Mouse (Mus musculus) stomach, embryonic 15.5 days (tissue): Measurements from ENCODE around the gene Tagln3. TPM values are rescaled to one million over a fixed set of nuclear protein-coding genes. Genes with fewer than 3 reads are reported as not detected.
A peak's percentile ranks its signal among the peaks of the same experiment; 100 is the strongest.

Experiments
- ATAC-seq: fragments of 200-750 bp; cut with Nextera tagmentation; 2 replicates; pipeline ENCODE4 v1.8.0; 2017; ENCODE audit warnings: low read depth, moderate number of reproducible peaks, moderate TSS enrichment; ENCODE audit not compliant: insufficient read depth, low FRiP score
- H3K27ac ChIP-seq: fragments of 300-500 bp; sonication (generic); 2 replicates; pipeline ENCODE4 v1.5.1; 2015; ENCODE audit warnings: mild to moderate bottlenecking, inconsistent platforms
- H3K27me3 ChIP-seq: fragments of 300-500 bp; sonication (generic); replicated peaks from 2 replicates; pipeline ENCODE4 v1.6.1; 2015; ENCODE audit warnings: inconsistent platforms
- H3K36me3 ChIP-seq: fragments of 300-500 bp; sonication (generic); 2 replicates; pipeline ENCODE4 v1.6.1; 2015; ENCODE audit warnings: inconsistent platforms
- H3K4me1 ChIP-seq: fragments of 300-500 bp; sonication (generic); 2 replicates; pipeline ENCODE4 v1.6.1; 2015; ENCODE audit warnings: inconsistent platforms
- H3K4me2 ChIP-seq: fragments of 300-500 bp; sonication (generic); 2 replicates; pipeline ENCODE4 v1.6.1; 2015; ENCODE audit warnings: mild to moderate bottlenecking, inconsistent platforms
- H3K4me3 ChIP-seq: fragments of 300-500 bp; sonication (generic); replicated peaks from 2 replicates; pipeline ENCODE4 v1.5.1; 2015; ENCODE audit warnings: inconsistent platforms
- H3K9ac ChIP-seq: fragments of 300-500 bp; sonication (generic); 2 replicates; pipeline ENCODE4 v1.6.1; 2015; ENCODE audit warnings: inconsistent platforms
- H3K9me3 ChIP-seq: fragments of 300-500 bp; sonication (generic); 2 replicates; pipeline ENCODE4 v1.6.1; 2016; ENCODE audit warnings: inconsistent platforms
- WGBS: fragments of 180-500 bp; shearing (Covaris S2); methylation state at CpG from one replicate; pipeline ENCODE4 v1.1.7; 2015; 5-methylcytosine and 5-hydroxymethylcytosine counted together
- polyA plus RNA-seq: library from polyadenylated mRNA; unstranded; fragments of >200 nt; fragmentation: Nextera tagmentation; extraction: Ambion mirVana; gene quantifications from 2 replicates; pipeline ENCODE4 v1.2.1, GENCODE M21; 2015

Tagln3 gene
- polyA plus RNA-seq, 1 experiment from 2014 or later: 27.1 TPM

DNA sequence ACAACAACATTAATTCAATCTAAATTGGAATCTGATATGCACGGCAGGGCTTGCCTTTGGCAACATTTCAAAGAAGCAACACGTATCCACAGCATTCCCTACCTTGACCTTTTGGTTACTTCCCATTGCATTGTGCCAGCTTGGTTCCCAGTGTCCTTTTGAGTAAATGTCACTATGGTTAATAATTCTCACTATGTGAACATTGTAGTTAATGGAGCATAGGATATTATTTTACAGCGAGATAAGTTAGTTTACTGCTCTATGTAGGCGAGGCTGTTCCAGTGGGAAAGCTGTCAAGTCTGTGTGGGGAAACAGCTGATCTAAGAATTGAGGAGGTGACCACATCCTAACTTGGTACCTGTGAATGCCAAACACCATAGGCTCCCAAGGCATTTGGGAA, 54.4 kb downstream of the Tagln3 start:
- Histone ChIP-seq H3K4me3 (no peak overlapping the region), H3K9me3 (no peaks in the 10 kb centered on the region), H3K4me2 (no peak overlapping the region), H3K4me1 (no peaks in the 10 kb centered on the region), H3K27ac (no peak overlapping the region), H3K27me3 (no peaks in the 10 kb centered on the region), H3K36me3 (no peaks in the 10 kb centered on the region), H3K9ac (no peak overlapping the region)
- WGBS: 61% methylated on average over 4 of the region's 4 CpGs
- peak; percentile 68 for ATAC-seq

GRCm38 (mm10) chr16:45668178-45668577, 56.2 kb downstream of the Tagln3 start:
- ATAC-seq: no peak
- 59% methylated on average over 3 of the region's 3 CpGs for WGBS

GRCm38 (mm10) chr16:45666136-45666535, 58.3 kb downstream of the Tagln3 start:
- no peaks in the 10 kb centered on the region for H3K4me1 ChIP-seq
- H3K27me3 ChIP-seq: no peaks in the 10 kb centered on the region
- 0 out of 2 replicates have a peak, but pooled peaks have one; percentile 35 for ATAC-seq
- no peak overlapping the region for H3K9ac ChIP-seq
- H3K36me3 ChIP-seq: no peaks in the 10 kb centered on the region
- no peak overlapping the region for H3K27ac ChIP-seq
- H3K9me3 ChIP-seq: no peaks in the 10 kb centered on the region
- H3K4me3 ChIP-seq: no peak overlapping the region
- WGBS: 51% methylated on average over 2 of the region's 2 CpGs
- no peak overlapping the region for H3K4me2 ChIP-seq

More at GRCm38 (mm10) chr16:45668178-45668577, 56.2 kb downstream of the Tagln3 start:
- Histone ChIP-seq H3K4me2 (no peak overlapping the region), H3K36me3 (no peaks in the 10 kb centered on the region), H3K27me3 (no peaks in the 10 kb centered on the region), H3K9me3 (no peaks in the 10 kb centered on the region), H3K9ac (no peak overlapping the region), H3K4me1 (no peaks in the 10 kb centered on the region), H3K4me3 (no peak overlapping the region), H3K27ac (no peak overlapping the region)

DNA sequence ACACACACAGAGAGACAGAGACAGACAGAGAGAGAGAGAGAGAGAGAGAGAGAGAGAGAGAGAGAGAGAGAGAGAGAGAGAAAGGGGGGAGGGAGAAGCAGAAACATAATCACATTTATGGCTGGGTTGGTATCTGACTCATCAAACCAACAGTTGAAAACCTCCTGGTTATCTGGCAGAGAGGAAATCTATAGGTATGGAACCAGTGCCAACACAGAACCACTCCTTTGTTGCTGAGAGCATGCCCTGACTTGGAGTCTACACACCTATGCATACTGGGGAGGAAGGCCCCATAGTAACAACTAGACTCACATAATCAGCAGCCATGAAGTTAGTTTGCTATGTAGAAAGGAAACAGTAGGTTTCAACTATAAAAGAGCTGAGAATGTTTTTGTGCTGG, 62.0 kb downstream of the Tagln3 start:
- Histone ChIP-seq H3K4me1 (no peaks in the 10 kb centered on the region), H3K9ac (no peak overlapping the region), H3K4me3 (no peak overlapping the region), H3K36me3 (no peaks in the 10 kb centered on the region), H3K27me3 (no peaks in the 10 kb centered on the region), H3K27ac (no peak overlapping the region), H3K4me2 (no peak overlapping the region), H3K9me3 (no peaks in the 10 kb centered on the region)
- no peak for ATAC-seq

Other genes starting within 250 kb of the Tagln3 start
- gene Gm609, start 231.6 kb downstream of the Tagln3 start, polyA plus RNA-seq: 0.82 and 1.6 TPM in 2 replicates
- gene Gm17783, start 192.6 kb downstream of the Tagln3 start, polyA plus RNA-seq: 1.4 and 2.7 TPM in 2 replicates
- gene Slc9c1, start 189.3 kb downstream of the Tagln3 start, polyA plus RNA-seq: not detected in 2 replicates
- 0.21 and 0.63 TPM in 2 replicates for gene Gcsam, start 114.2 kb downstream of the Tagln3 start, polyA plus RNA-seq
- gene BC016579, start 70.5 kb downstream of the Tagln3 start, polyA plus RNA-seq: 2.6 and 3.2 TPM in 2 replicates
- 0.32 TPM in 1 of 2 replicates, not detected in the other for gene Tmprss7, start 30.9 kb downstream of the Tagln3 start, polyA plus RNA-seq
- gene Abhd10, start 18.3 kb upstream of the Tagln3 start, polyA plus RNA-seq: 29.3 and 31.9 TPM in 2 replicates
- gene Phldb2, start 229.0 kb upstream of the Tagln3 start, polyA plus RNA-seq: 31.4 and 33.3 TPM in 2 replicates